Mouse (Mus musculus) layer of hippocampus, adult 18-20 months (tissue): ENCODE data around the gene Olfr521. TPM values are rescaled to one million over a fixed set of nuclear protein-coding genes. Genes with fewer than 3 reads are reported as not detected.
"Not testable (repeated sequence)": the region's sequence is repeated elsewhere in the genome, so short reads cannot be mapped to it uniquely, and the experiment has no call there.

Experiments
- DNase-seq, 2 experiments: peaks; one replicate each; pipeline ENCODE4 v3.0.0; 2022; ENCODE audit warnings: low spot score in 2 of 2
- total RNA-seq, 2 experiments: library from RNA; stranded (reverse); gene quantifications; 2 replicates each; pipeline ENCODE4 v1.2.3; 2021

Gene Olfr521
- total RNA-seq, 2 experiments from 2014 or later, result not detected

GRCm38 (mm10) chr7:99805340-99805739 lies 42.0 kb downstream of the Olfr521 start:
- DNase-seq, result no peak

- not testable (repeated sequence) for DNase-seq
Measured at GRCm38 (mm10) chr7:99807043-99807442, 43.7 kb downstream of the Olfr521 start.

- no peak for DNase-seq
Measured at GRCm38 (mm10) chr7:99810814-99811213, 47.5 kb downstream of the Olfr521 start.

GRCm38 (mm10) chr7:99811661-99812060 lies 48.4 kb downstream of the Olfr521 start:
- no peak for DNase-seq

DNA sequence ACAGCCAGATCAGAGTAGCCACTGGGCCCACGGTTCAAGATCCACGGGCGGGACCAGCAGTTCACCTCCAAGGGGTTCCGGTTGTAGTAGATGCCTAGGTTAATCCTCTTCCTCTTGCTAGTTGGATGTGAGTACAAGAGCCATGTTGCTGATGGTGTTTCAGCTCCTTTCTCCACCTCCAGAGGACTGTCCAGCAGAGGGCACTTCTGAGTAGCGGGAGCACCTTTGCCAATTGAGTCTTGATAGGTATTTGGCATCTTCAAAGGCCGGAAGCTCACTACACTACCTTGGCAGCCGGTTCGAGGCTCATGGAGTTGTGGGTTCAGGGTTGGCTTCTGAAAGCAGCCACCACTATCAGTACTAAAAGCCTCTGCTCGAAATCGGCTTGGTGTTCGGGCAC lies 50.1 kb downstream of the Olfr521 start:
- DNase-seq, result no peak

DNA sequence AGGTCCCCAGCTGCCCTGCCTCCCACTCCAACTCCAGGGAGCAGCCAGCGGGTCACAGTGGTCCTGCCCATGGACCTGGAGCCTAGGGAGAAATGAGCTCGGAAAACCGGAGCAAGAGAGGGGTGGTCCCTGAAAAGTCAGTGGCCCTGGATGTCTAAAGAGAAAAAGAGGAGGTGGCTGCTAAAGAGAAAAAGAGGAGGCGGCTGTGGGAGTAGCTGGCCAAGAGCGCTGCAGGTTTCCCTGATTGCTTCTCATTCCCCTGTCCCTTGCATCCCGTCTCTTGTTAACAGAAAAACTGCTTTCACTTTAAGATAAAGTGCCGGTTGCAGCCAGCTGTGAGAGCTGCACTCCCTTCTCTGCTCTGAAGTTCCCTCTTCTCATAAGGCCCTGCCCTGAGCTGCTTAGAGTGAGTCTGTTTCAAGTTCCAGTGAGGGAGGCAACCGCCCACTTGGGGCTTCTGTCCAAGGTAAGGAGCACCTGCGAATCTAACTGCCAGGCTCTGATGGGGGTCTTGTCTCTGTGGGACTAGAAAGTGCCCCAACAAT lies 54.9 kb downstream of the Olfr521 start:
- not testable (repeated sequence) for DNase-seq

Other genes with a start within 250 kb of the Olfr521 start
- gene Arrb1, start 228.0 kb upstream of the Olfr521 start, total RNA-seq, result 100 to 1,000 TPM; 143 to 168 TPM
- 1 to 10 TPM; 5.5 to 6.3 TPM for gene Tpbgl, start 136.4 kb upstream of the Olfr521 start, total RNA-seq
- gene Slco2b1, start 52.2 kb upstream of the Olfr521 start, total RNA-seq, result 10 to 100 TPM; 11.9 to 12.2 TPM
- gene Olfr520, start 33.2 kb upstream of the Olfr521 start, total RNA-seq, result not detected
- 1 to 10 TPM; 2.7 to 2.8 TPM for gene Neu3, start 64.9 kb downstream of the Olfr521 start, total RNA-seq
- gene Xrra1, start 95.6 kb downstream of the Olfr521 start, total RNA-seq, result 1 to 10 TPM; 1.2 TPM
- 10 to 100 TPM; 97.3 to 99.4 TPM for gene Spcs2, start 100.0 kb downstream of the Olfr521 start, total RNA-seq
- gene Rnf169, start 216.9 kb downstream of the Olfr521 start, total RNA-seq, result 10 to 100 TPM; 26.6 to 28.4 TPM
- not detected for gene Chrdl2, start 242.7 kb downstream of the Olfr521 start, total RNA-seq